Mouse (Mus musculus) C2C12 (cell line): ENCODE measurements around the gene Gak.

Source experiments
- CEBPB ChIP-seq: IDR thresholded peaks from one replicate; pipeline ENCODE4 v1.6.1; 2011; ENCODE audit warnings: low read depth, mild to moderate bottlenecking, control low read depth, moderate library complexity
- CTCF ChIP-seq: IDR thresholded peaks from one replicate; pipeline ENCODE4 v1.5.1; 2011; ENCODE audit not compliant: control insufficient read depth, insufficient read depth, insufficient read length
- FOSL1 ChIP-seq: IDR thresholded peaks from one replicate; pipeline ENCODE4 v1.8.0; 2011; ENCODE audit warnings: mild to moderate bottlenecking, low read length; ENCODE audit not compliant: poor library complexity, insufficient read depth, severe bottlenecking
- MAX ChIP-seq: IDR thresholded peaks from one replicate; pipeline ENCODE4 v1.6.1; 2011; ENCODE audit warnings: mild to moderate bottlenecking, control low read depth
- MYOD1 ChIP-seq: IDR thresholded peaks from one replicate; pipeline ENCODE4 v1.6.1; 2011; ENCODE audit warnings: low read depth; ENCODE audit not compliant: control insufficient read depth, insufficient read length
- MYOG ChIP-seq: IDR thresholded peaks from one replicate; pipeline ENCODE4 v1.6.1; 2011; ENCODE audit not compliant: control insufficient read depth, insufficient read length; ENCODE audit errors: extremely low read depth
- USF1 ChIP-seq: IDR thresholded peaks from one replicate; pipeline ENCODE4 v1.6.1; 2011; ENCODE audit warnings: low read depth, mild to moderate bottlenecking, control low read depth, moderate library complexity

DNA sequence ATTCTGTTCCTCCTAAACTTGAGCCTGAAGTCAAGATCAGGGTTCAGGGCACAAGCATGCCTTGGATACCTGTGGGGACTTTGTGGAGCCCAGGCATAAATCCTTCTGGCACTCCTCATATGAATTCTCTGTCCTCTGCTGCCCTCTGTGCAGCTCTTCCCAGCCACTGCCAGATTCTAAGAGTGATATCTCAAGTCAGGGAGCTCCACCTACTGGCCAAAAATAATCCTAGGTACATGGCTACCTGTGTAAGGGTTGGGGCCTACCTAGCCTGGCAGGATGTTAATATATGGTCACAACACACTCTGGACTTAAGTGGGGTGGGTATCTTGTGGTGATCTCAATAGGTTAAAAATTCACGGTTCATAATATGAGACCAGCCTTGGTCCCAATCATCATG is 22.3 kb upstream of the Gak start:
- TF ChIP-seq MYOG (no peak), CTCF (no peak), MAX (no peak), CEBPB (no peak), MYOD1 (no peak), USF1 (no peak), FOSL1 (no peak)
